Mouse (Mus musculus) intestine, embryonic 16.5 days (tissue): ENCODE results near the gene Ssbp3. TPM values are rescaled to one million over a fixed set of nuclear protein-coding genes. Genes with fewer than 3 reads are reported as not detected.

Experiments used
- ATAC-seq: fragments of 200-750 bp; cut with Nextera tagmentation; 2 replicates; pipeline ENCODE4 v1.8.0; 2017; ENCODE audit warnings: moderate TSS enrichment, moderate library complexity
- H3K27ac ChIP-seq: fragments of 300-500 bp; sonication (generic); 2 replicates; pipeline ENCODE4 v1.5.1; 2014; ENCODE audit warnings: mild to moderate bottlenecking, low read length
- H3K27me3 ChIP-seq: fragments of 300-500 bp; sonication (generic); replicated peaks from 2 replicates; pipeline ENCODE4 v1.6.1; 2014; ENCODE audit warnings: low read length, control low read depth, mixed read lengths; ENCODE audit not compliant: control insufficient read depth, insufficient read depth
- H3K36me3 ChIP-seq: fragments of 300-500 bp; sonication (generic); 2 replicates; pipeline ENCODE4 v1.6.1; 2014; ENCODE audit warnings: low read length, control low read depth; ENCODE audit not compliant: control insufficient read depth, insufficient read depth
- H3K4me1 ChIP-seq: fragments of 300-500 bp; sonication (generic); 2 replicates; pipeline ENCODE4 v1.6.1; 2014; ENCODE audit warnings: low read length, control low read depth, mixed read lengths; ENCODE audit not compliant: control insufficient read depth, insufficient read depth
- H3K4me2 ChIP-seq: fragments of 300-500 bp; sonication (generic); 2 replicates; pipeline ENCODE4 v1.6.1; 2014; ENCODE audit warnings: low read depth, low read length, control low read depth
- H3K4me3 ChIP-seq: fragments of 300-500 bp; sonication (generic); 2 replicates; pipeline ENCODE4 v1.5.1; 2014; ENCODE audit warnings: mild to moderate bottlenecking, low read length
- H3K9ac ChIP-seq: fragments of 300-500 bp; sonication (generic); 2 replicates; pipeline ENCODE4 v1.6.1; 2014; ENCODE audit warnings: low read depth, low read length
- H3K9me3 ChIP-seq: fragments of 300-500 bp; sonication (generic); 2 replicates; pipeline ENCODE4 v1.6.1; 2016; ENCODE audit warnings: low read length, control low read depth; ENCODE audit not compliant: control insufficient read depth
- WGBS: fragments of 180-500 bp; shearing (Covaris S2); extraction: QIAGEN DNeasy Blood & Tissue Kit; methylation state at CpG from one replicate; pipeline ENCODE4 v1.1.7; 2014; 5-methylcytosine and 5-hydroxymethylcytosine counted together
- polyA plus RNA-seq: library from polyadenylated mRNA; unstranded; fragments of >200 nt; fragmentation: Nextera tagmentation; extraction: Ambion mirVana; gene quantifications from 2 replicates; pipeline ENCODE4 v1.2.1, GENCODE M21; 2015

Gene Ssbp3
- polyA plus RNA-seq, 1 experiment from 2014 or later: 38.0 TPM

DNA sequence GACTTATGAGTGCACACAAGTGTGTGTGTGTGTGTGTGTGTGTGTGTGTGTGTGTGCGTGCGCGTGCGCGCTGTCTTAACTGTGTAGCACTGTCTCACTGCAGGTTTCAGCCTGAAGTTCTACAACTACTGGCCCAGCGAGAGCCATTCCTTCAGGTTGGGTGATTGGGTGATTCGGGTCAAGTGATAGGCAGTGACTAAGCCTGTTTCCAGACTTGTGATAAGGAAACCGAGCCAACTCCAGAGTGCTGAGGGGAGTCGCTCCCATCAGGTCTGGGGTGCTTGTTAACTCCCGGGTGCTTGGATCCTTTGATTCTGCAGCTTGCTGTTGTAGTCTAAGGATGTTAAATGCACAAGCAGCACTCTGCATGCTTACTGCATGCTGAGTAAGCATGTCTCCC is 14.4 kb downstream of the Ssbp3 start:
- H3K9me3 ChIP-seq: no peaks in the 10 kb centered on the region
- H3K27me3 ChIP-seq: no peaks in the 10 kb centered on the region
- no peak overlapping the region for H3K4me3 ChIP-seq
- H3K36me3 ChIP-seq: no peaks in the 10 kb centered on the region
- no peak overlapping the region; the same call in 1 of the 2 replicates for H3K9ac ChIP-seq
- ATAC-seq: peak; percentile 61
- H3K4me1 ChIP-seq: peaks cover 9% of the 10 kb centered on the region
- H3K4me2 ChIP-seq: no peak overlapping the region
- 79% methylated on average over 10 of the region's 10 CpGs for WGBS
- H3K27ac ChIP-seq: no peak overlapping the region

- H3K27ac ChIP-seq: no peak overlapping the region
- H3K9me3 ChIP-seq: no peaks in the 10 kb centered on the region
- H3K4me1 ChIP-seq: peaks cover 3% of the 10 kb centered on the region
- H3K4me2 ChIP-seq: no peak overlapping the region
- 0 out of 2 replicates have a peak, but pooled peaks cover 2% of the 10 kb centered on the region for H3K36me3 ChIP-seq
- ATAC-seq: no peak
- H3K9ac ChIP-seq: no peak overlapping the region
- H3K27me3 ChIP-seq: no peaks in the 10 kb centered on the region
- H3K4me3 ChIP-seq: no peak overlapping the region
- 89% methylated on average over 9 of the region's 9 CpGs for WGBS
These were observed 15.9 kb downstream of the Ssbp3 start for GRCm38 (mm10) chr4:106926401-106926800.

GRCm38 (mm10) chr4:106927034-106927433 is 16.5 kb downstream of the Ssbp3 start:
- H3K4me1 ChIP-seq: peaks cover 3% of the 10 kb centered on the region
- 79% methylated on average over 6 of the region's 6 CpGs for WGBS
- no peaks in the 10 kb centered on the region for H3K9me3 ChIP-seq
- no peak overlapping the region for H3K9ac ChIP-seq
- H3K36me3 ChIP-seq: 0 out of 2 replicates have a peak, but pooled peaks cover 2% of the 10 kb centered on the region
- H3K4me3 ChIP-seq: no peak overlapping the region
- no peak for ATAC-seq
- no peak overlapping the region for H3K4me2 ChIP-seq
- no peaks in the 10 kb centered on the region for H3K27me3 ChIP-seq
- H3K27ac ChIP-seq: no peak overlapping the region

DNA sequence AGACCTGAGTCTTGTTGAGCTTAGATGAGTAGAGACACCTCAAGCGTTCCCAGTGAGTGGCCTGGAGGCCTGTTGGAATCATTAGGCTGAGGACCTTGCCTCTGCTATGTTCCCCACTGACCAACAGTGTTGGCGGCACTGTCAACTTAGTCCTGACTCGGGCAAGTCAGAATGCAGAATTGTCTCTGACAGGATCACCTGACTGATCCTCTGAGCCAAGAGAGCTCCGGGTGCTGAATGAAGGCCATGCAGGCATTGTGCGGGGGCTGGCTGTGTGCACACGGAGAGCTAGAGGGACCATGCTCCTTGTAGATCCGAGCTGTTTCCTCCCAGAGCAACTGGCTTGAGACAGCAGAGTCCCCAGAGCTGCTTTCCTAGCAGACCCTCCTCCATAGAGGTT is 18.5 kb downstream of the Ssbp3 start:
- no peak overlapping the region for H3K9ac ChIP-seq
- no peak for ATAC-seq
- no peak overlapping the region for H3K27ac ChIP-seq
- H3K9me3 ChIP-seq: no peaks in the 10 kb centered on the region
- H3K36me3 ChIP-seq: 0 out of 2 replicates have a peak, but pooled peaks cover 2% of the 10 kb centered on the region
- WGBS: 78% methylated on average over 7 of the region's 7 CpGs
- no peaks in the 10 kb centered on the region for H3K27me3 ChIP-seq
- H3K4me2 ChIP-seq: no peak overlapping the region
- H3K4me3 ChIP-seq: no peak overlapping the region
- peaks cover 16% of the 10 kb centered on the region for H3K4me1 ChIP-seq

DNA sequence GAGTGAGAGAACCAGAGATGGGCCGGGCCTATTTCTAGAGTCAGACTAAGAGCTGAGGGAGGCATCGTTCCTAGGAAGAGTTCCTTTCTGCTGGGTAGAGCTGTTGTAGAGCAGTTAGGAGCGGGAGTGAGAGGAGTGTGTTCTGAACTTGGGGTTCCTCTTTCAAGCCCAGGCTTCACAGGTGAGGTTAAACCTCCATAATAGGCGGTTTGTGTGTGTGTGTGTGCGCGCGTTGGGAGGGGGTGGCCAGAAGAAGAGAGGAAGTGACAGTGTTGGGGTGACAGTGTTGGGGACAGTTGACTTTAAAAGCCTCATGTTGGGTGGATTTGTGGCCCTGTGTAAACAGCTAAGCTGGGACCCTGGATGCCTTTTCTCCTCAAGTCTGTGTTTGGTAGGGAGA is 22.1 kb downstream of the Ssbp3 start:
- no peak for ATAC-seq
- H3K4me2 ChIP-seq: no peak overlapping the region
- no peak overlapping the region for H3K27ac ChIP-seq
- 90% methylated on average over 7 of the region's 7 CpGs for WGBS
- H3K4me1 ChIP-seq: peaks cover 37% of the 10 kb centered on the region
- H3K9ac ChIP-seq: no peak overlapping the region
- no peaks in the 10 kb centered on the region for H3K9me3 ChIP-seq
- 0 out of 2 replicates have a peak, but pooled peaks cover 2% of the 10 kb centered on the region for H3K36me3 ChIP-seq
- H3K4me3 ChIP-seq: no peak overlapping the region
- H3K27me3 ChIP-seq: no peaks in the 10 kb centered on the region

DNA sequence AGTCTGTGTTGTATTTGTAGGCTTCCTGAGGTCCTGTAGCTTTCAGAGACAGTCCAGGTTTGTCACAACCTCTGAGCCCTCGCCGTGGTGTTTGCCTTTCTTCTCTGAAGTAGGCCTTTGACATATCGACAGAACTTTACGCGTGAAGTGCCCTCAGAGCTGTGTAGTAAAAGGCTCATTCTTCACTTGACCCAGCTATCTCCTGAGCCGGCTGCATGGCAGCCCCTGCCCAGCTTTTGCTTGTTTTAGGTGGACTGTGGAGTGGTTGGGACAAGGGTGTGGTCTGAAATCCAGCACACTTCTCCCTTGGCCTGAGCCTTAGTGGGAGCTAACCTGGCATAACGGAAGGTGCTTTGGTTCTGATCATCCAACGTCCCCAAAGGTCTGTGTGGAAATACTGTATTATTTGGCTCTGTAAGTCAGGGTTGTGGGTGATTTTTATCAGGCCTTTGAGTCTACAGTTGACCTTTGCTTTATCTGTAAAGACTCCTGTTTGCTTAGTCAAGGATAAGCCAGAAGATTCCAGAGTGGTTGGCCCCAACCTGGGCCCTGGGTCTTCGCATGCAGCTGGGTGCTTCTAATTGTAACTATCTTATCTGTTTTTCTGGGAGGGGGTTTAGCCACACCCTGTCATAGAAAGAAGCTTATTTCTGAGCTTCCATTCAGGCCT is 23.4 kb downstream of the Ssbp3 start:
- WGBS: 56% methylated on average over 9 of the region's 9 CpGs
- Histone ChIP-seq H3K4me2 (no peak overlapping the region), H3K27me3 (no peaks in the 10 kb centered on the region), H3K9ac (no peak overlapping the region), H3K4me3 (no peak overlapping the region), H3K4me1 (peaks cover 47% of the 10 kb centered on the region), H3K27ac (peak overlapping the region; percentile 60; the same call in 1 of the 2 replicates), H3K36me3 (0 out of 2 replicates have a peak, but pooled peaks cover 2% of the 10 kb centered on the region), H3K9me3 (no peaks in the 10 kb centered on the region)
- peak; percentile 46 for ATAC-seq

DNA sequence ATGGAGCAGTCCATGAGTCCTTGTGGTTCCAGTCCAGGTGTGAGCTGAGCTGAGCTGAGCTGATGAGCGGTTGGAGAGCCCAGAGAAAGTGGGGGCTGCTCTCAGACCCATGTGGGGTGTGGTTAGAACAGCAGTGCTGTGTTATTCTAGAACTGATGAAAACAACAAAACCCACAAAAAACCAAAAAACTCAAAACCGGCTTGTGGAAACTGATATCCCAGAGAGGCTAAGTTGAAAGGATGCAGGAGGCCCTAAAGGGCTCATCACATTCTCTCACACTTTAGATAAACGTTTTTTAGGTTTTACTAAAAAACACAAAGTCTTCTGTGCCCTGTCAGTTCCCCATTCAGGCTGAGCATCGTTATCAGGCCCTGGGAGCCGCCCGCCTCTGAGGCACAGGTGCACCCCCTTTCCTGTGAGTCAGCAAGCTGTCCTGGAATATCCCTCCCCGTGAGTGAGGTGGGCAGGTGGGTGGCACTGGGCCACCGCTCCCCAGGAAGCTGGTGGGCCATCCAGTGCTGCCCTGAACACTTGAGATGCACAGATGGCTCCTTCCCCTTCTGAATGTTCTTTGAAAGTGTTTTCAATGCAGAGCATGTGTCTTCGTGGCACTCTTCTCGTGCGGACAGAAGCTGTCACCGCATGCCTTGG is 24.6 kb downstream of the Ssbp3 start:
- Histone ChIP-seq H3K4me3 (no peak overlapping the region), H3K9me3 (no peaks in the 10 kb centered on the region), H3K9ac (no peak overlapping the region), H3K27me3 (no peaks in the 10 kb centered on the region), H3K36me3 (0 out of 2 replicates have a peak, but pooled peaks cover 2% of the 10 kb centered on the region), H3K27ac (0 out of 2 replicates have a peak overlapping the region, but pooled peaks have one; percentile 12), H3K4me1 (peaks cover 56% of the 10 kb centered on the region), H3K4me2 (no peak overlapping the region)
- WGBS: 61% methylated on average over 12 of the region's 12 CpGs
- ATAC-seq: 0 out of 2 replicates have a peak, but pooled peaks have one; percentile 2

DNA sequence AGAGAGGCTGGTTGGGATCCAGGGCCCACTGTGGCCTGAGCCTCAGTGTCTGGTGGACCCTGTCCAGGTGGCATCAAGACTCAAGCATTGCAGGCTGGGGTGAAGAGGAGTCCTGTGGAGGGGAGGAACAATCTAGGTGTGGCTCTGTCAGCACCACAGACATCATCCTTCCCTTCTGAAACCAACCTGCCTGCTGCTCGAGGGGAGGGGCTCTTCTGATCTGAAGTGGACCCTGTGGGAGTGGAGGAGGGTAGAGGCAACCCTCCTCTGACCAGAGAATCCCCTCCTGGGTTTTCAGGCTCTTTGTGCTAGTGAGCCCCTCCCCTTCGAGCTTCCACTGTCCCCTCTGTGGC is 25.1 kb downstream of the Ssbp3 start:
- no peak overlapping the region for H3K9ac ChIP-seq
- 21% methylated on average over 2 of the region's 2 CpGs for WGBS
- no peak overlapping the region for H3K4me2 ChIP-seq
- no peaks in the 10 kb centered on the region for H3K9me3 ChIP-seq
- ATAC-seq: no peak
- 0 out of 2 replicates have a peak, but pooled peaks cover 2% of the 10 kb centered on the region for H3K36me3 ChIP-seq
- no peaks in the 10 kb centered on the region for H3K27me3 ChIP-seq
- H3K27ac ChIP-seq: no peak overlapping the region
- peaks cover 58% of the 10 kb centered on the region for H3K4me1 ChIP-seq
- no peak overlapping the region for H3K4me3 ChIP-seq

DNA sequence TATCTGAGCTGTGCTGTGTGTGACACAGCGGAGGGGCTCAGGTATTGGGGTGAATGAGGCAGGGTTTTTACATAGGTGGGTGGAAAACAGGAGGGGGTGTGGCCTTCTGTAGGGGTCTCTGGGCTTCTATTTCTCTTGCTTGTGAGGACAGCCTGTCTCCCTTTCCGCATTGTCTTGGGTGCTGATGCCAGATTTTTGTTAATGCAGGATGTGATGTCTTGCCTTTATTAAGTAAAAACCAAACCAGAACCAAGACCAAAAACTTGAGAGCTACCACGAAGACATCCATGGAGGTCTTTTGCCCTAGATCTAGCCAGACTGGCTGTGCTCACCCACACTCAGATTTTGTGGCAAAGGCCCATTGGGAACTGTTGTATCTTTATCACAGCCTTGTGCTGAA is 25.5 kb downstream of the Ssbp3 start:
- H3K4me1 ChIP-seq: peaks cover 63% of the 10 kb centered on the region
- WGBS: 71% methylated on average over 3 of the region's 3 CpGs
- no peaks in the 10 kb centered on the region for H3K9me3 ChIP-seq
- 0 out of 2 replicates have a peak, but pooled peaks cover under 1% of the 10 kb centered on the region for H3K36me3 ChIP-seq
- no peak overlapping the region for H3K4me3 ChIP-seq
- no peak for ATAC-seq
- H3K27ac ChIP-seq: no peak overlapping the region
- no peak overlapping the region for H3K4me2 ChIP-seq
- no peak overlapping the region for H3K9ac ChIP-seq
- no peaks in the 10 kb centered on the region for H3K27me3 ChIP-seq
